Comparison of ENCODE assay signal across 16 mouse cellular contexts in genomic region chr7:91767648-91768047, GRCm38 (mm10).
"Had no signal": no experiment of that assay in that cellular context is flagged by ENCODE, and none has a peak within 500 bp of the region (broad histone marks: within the 10 kb centered on the region; RNA-seq: fewer than 3 reads in every experiment).

No protein-coding gene starts in this region.

- H3K27me3 ChIP-seq: neural tube, embryonic 13.5 days; neural tube, embryonic 15.5 days; stomach, embryonic 15.5 days had no signal

- DNase-seq: retina, postnatal 1 day; right cerebral cortex, adult 18-20 months; right cerebral cortex, postnatal 14 days; right cerebral cortex, postnatal 25 days; right cerebral cortex, postnatal 4 days; spleen, adult 18-20 months; thymus, adult 18-20 months; thymus, adult 2 months; thymus, postnatal 14 days; thymus, postnatal 25 days; thymus, postnatal 36 days; thymus, postnatal 4 days had no signal

- H3K36me3 ChIP-seq: neural tube, embryonic 13.5 days; neural tube, embryonic 15.5 days; stomach, embryonic 15.5 days had no signal

- H3K27ac ChIP-seq: neural tube, embryonic 13.5 days; neural tube, embryonic 15.5 days; stomach, embryonic 15.5 days; stomach, postnatal 0 days had no signal

- H3K9ac ChIP-seq: neural tube, embryonic 13.5 days; neural tube, embryonic 15.5 days; stomach, embryonic 15.5 days had no signal

- H3K9me3 ChIP-seq: neural tube, embryonic 13.5 days; neural tube, embryonic 15.5 days; stomach, embryonic 15.5 days had no signal

- H3K4me1 ChIP-seq: neural tube, embryonic 13.5 days; neural tube, embryonic 15.5 days; stomach, embryonic 15.5 days had no signal

- H3K4me2 ChIP-seq: neural tube, embryonic 13.5 days; neural tube, embryonic 15.5 days; stomach, embryonic 15.5 days had no signal

- H3K4me3 ChIP-seq: neural tube, embryonic 13.5 days; neural tube, embryonic 15.5 days; stomach, embryonic 15.5 days had no signal
